Mouse (Mus musculus) frontal cortex, adult 2 months (tissue): ENCODE data around the gene Osbp2. TPM values are rescaled to one million over a fixed set of nuclear protein-coding genes. Genes with fewer than 3 reads are reported as not detected.

Experiments
- DNase-seq, 2 experiments: peaks; one replicate each; pipeline ENCODE4 v3.0.0; 2022; ENCODE audit warnings: low spot score in 1 of 2; ENCODE audit errors: extremely low spot score in 1 of 2
- polyA plus RNA-seq: library from polyadenylated mRNA; depleted of rRNA; stranded (reverse); fragments of >200 nt; gene quantifications from 2 replicates; pipeline ENCODE4 v1.2.3, GENCODE M21; 2012; rRNA removed

Osbp2 gene
- polyA plus RNA-seq, 1 experiment = 65.4 TPM

- DNase-seq = no peak
These were observed 194.9 kb downstream of the Osbp2 start for GRCm38 (mm10) chr11:3668768-3669167.

- DNase-seq = no peak
These were observed 196.2 kb downstream of the Osbp2 start for GRCm38 (mm10) chr11:3667506-3667905.

GRCm38 (mm10) chr11:3661964-3662363, 201.7 kb downstream of the Osbp2 start:
- no peak for DNase-seq

Other genes with a start within 250 kb of the Osbp2 start
- 24.6 and 29.5 TPM in 2 replicates for gene Morc2a, start 214.7 kb downstream of the Osbp2 start, polyA plus RNA-seq
- 0.28 and 0.46 TPM in 2 replicates for gene 4921536K21Rik, start 31.2 kb upstream of the Osbp2 start, polyA plus RNA-seq
- gene Dusp18, start 31.3 kb upstream of the Osbp2 start, polyA plus RNA-seq = 18.4 and 20.3 TPM in 2 replicates
- 23.9 and 24.0 TPM in 2 replicates for gene Slc35e4, start 50.8 kb upstream of the Osbp2 start, polyA plus RNA-seq
- 33.2 and 39.2 TPM in 2 replicates for gene Tcn2, start 68.3 kb upstream of the Osbp2 start, polyA plus RNA-seq
- gene Pes1, start 100.1 kb upstream of the Osbp2 start, polyA plus RNA-seq = 34.4 and 36.9 TPM in 2 replicates
- 0.06 TPM in 1 of 2 replicates, not detected in the other for gene 4930556J24Rik, start 112.9 kb upstream of the Osbp2 start, polyA plus RNA-seq
- gene Gal3st1, start 119.7 kb upstream of the Osbp2 start, polyA plus RNA-seq = 25.5 and 26.8 TPM in 2 replicates
- gene Sec14l4, start 167.6 kb upstream of the Osbp2 start, polyA plus RNA-seq = 0.08 and 0.30 TPM in 2 replicates
- 0.40 and 2.2 TPM in 2 replicates for gene Sec14l3, start 200.9 kb upstream of the Osbp2 start, polyA plus RNA-seq
- gene Mtfp1, start 231.5 kb upstream of the Osbp2 start, polyA plus RNA-seq = 112 and 119 TPM in 2 replicates